9 mouse cellular contexts compared by ENCODE assay signal in the genomic region with DNA sequence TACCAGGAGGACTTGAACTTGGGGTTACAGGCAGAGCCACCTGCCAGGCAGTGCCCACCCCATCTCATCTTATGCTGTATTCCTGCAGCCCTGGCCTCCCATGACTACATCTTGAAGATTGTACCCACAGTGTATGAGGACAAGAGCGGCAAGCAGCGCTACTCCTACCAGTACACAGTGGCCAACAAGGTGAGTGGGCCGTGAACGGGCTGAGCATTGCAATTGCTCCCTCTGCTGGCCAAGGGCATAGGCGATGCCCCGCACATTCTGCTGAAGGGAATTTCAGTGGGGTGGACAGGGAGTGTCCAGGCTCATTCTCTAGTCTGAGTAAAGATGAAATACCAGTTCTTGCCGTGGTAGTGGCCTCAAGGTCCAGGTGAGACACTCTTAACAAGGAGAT. TPM values are rescaled to one million over a fixed set of nuclear protein-coding genes. Genes with fewer than 3 reads are reported as not detected.
A peak's percentile ranks its signal among the peaks of the same experiment; 100 is the strongest.
DNase-seq lines count a peak whose midpoint lies in the region; ATAC-seq and TF ChIP-seq lines count a peak whose summit lies in the region.
"Had no signal": no experiment of that assay in that cellular context is flagged by ENCODE, and none has a peak within 500 bp of the region (broad histone marks: within the 10 kb centered on the region; RNA-seq: fewer than 3 reads in every experiment).

No protein-coding gene starts in this region.

- ATAC-seq in intestine, embryonic 14.5 days (replicated peaks; ENCODE audit: low FRiP score, low TSS enrichment, low read depth), result peak; percentile 71
- peak; percentile 82 for ATAC-seq in monocyte, adult 5-6 weeks (replicated peaks; ENCODE audit: insufficient number of reproducible peaks, low FRiP score, low TSS enrichment, poor library complexity, severe bottlenecking)
- ATAC-seq in stomach, postnatal 0 days (ENCODE audit: low FRiP score, low TSS enrichment), result peak; percentile 78

- WGBS in intestine, embryonic 14.5 days, result 17% methylated on average over 7 of the region's 7 CpGs
- WGBS in stomach, postnatal 0 days, result 12% methylated on average over 7 of the region's 7 CpGs

- no peaks in the 10 kb centered on the region for H3K9me3 ChIP-seq in intestine, embryonic 14.5 days (ENCODE audit: control insufficient read depth, low read length)
- no peaks in the 10 kb centered on the region for H3K9me3 ChIP-seq in stomach, postnatal 0 days (ENCODE audit: control insufficient read depth, low read length)

- H3K27ac ChIP-seq in intestine, embryonic 14.5 days (ENCODE audit: low read depth), result no peak overlapping the region
- no peak overlapping the region for H3K27ac ChIP-seq in stomach, postnatal 0 days (replicated peaks)

- no peaks in the 10 kb centered on the region for H3K27me3 ChIP-seq in intestine, embryonic 14.5 days (replicated peaks; ENCODE audit: control insufficient read depth, insufficient read depth, low read length)
- no peaks in the 10 kb centered on the region for H3K27me3 ChIP-seq in stomach, postnatal 0 days (ENCODE audit: control insufficient read depth, insufficient read depth, low read length)

- H3K4me1 ChIP-seq in intestine, embryonic 14.5 days (replicated peaks; ENCODE audit: control insufficient read depth, insufficient read depth, low read length), result no peaks in the 10 kb centered on the region
- H3K4me1 ChIP-seq in stomach, postnatal 0 days (replicated peaks; ENCODE audit: control insufficient read depth, insufficient read depth), result no peaks in the 10 kb centered on the region

- TF ChIP-seq CTCF in stomach, postnatal 0 days (IDR thresholded peaks at IDR 0.05; ENCODE audit: low read depth), result peak; percentile 100

- no peak overlapping the region for H3K4me2 ChIP-seq in intestine, embryonic 14.5 days (ENCODE audit: low read length)
- no peak overlapping the region for H3K4me2 ChIP-seq in stomach, postnatal 0 days (replicated peaks; ENCODE audit: low read depth)

- H3K36me3 ChIP-seq in intestine, embryonic 14.5 days (ENCODE audit: control insufficient read depth, insufficient read depth, low read length), result peaks cover 85% of the 10 kb centered on the region
- H3K36me3 ChIP-seq in stomach, postnatal 0 days (ENCODE audit: control insufficient read depth, insufficient read depth, low read length), result peaks cover 28% of the 10 kb centered on the region

- peak; percentile 59 for DNase-seq in 3134 (ENCODE audit: extremely low read depth, insufficient read length, low spot score)
- peak; percentile 60 for DNase-seq in T-cell, adult 2 months (ENCODE audit: low spot score)
- DNase-seq in cerebellum, postnatal 36 days, result peak; percentile 86 to 90
- DNase-seq in gastrocnemius, postnatal 10 days, result peak; percentile 88
- peak; percentile 89 for DNase-seq in intestine, embryonic 14.5 days (ENCODE audit: low spot score)
- DNase-seq in liver, result peak; percentile 78
- DNase-seq in stomach, postnatal 0 days (ENCODE audit: low spot score), result peak; percentile 85

- no peak overlapping the region for H3K4me3 ChIP-seq in intestine, embryonic 14.5 days (ENCODE audit: low read depth, low read length)
- no peak overlapping the region for H3K4me3 ChIP-seq in stomach, postnatal 0 days (ENCODE audit: low read depth, low read length)
- H3K4me3 ChIP-seq: erythroblast, embryonic 14.5 days had no signal

- no peak overlapping the region for H3K9ac ChIP-seq in intestine, embryonic 14.5 days (ENCODE audit: low read length)
- H3K9ac ChIP-seq in stomach, postnatal 0 days (ENCODE audit: low read length), result no peak overlapping the region

- TF ChIP-seq EP300 in stomach, postnatal 0 days (optimal IDR thresholded peaks at IDR 0.05), result no peak

RNA-seq across cellular contexts. Expression of a gene that starts 24.4 kb away (rescaled TPM):
- 10 to 100 TPM; 44.1 to 46.0 TPM for total RNA-seq in gastrocnemius, postnatal 10 days (2021)
- polyA plus RNA-seq in intestine, embryonic 14.5 days (2014; fragmentation: Nextera tagmentation; extraction: Ambion mirVana), result 216 and 217 TPM in 2 replicates
- 314 to 369 TPM (median 315 TPM) in 3 replicates for total RNA-seq in monocyte, adult 5-6 weeks (2017)
- polyA plus RNA-seq in stomach, postnatal 0 days (2015; fragmentation: Nextera tagmentation; extraction: Ambion mirVana), result 334 and 340 TPM in 2 replicates
